Mouse (Mus musculus) Patski (cell line): Measurements from ENCODE around the gene Lig3. TPM values are rescaled to one million over a fixed set of nuclear protein-coding genes. Genes with fewer than 3 reads are reported as not detected.

Source experiments
- ATAC-seq: fragments of 100-300 bp; one replicate; pipeline ENCODE4 v1.8.0; 2021
- CTCF ChIA-PET: fragments of 350-600 bp; sonication (Branson Sonifier 250); formaldehyde crosslinking; loops from one replicate; lab custom pipeline; 2022; ENCODE audit warnings: inconsistent platforms; lab: Charles Lee
- POLR2A ChIA-PET: fragments of 350-600 bp; sonication (Branson Sonifier 250); formaldehyde crosslinking; loops from one replicate; lab custom pipeline; 2022; ENCODE audit warnings: antibody characterized with exemption, inconsistent platforms; lab: Charles Lee
- DNase-seq: peaks from one replicate; pipeline ENCODE4 v3.0.0-alpha.2; 2011; ENCODE audit warnings: low read depth, low spot score
- H3K27me3 ChIP-seq: fragments of 371-371 bp; one replicate; pipeline ENCODE4 v1.5.1; 2021
- CTCF ChIP-seq: fragments of 100-300 bp; IDR thresholded peaks from one replicate; pipeline ENCODE4 v1.5.1; 2021
- in situ Hi-C: fragments of 300-500 bp; cut with MboI; formaldehyde crosslinking; loops from 3 replicates; pipeline ENCODE4 v1.11.1; 2018; ENCODE audit warnings: low pct_unique_long_range_greater_than_20kb, mixed read lengths
- polyA plus RNA-seq: library from polyadenylated mRNA; unstranded; gene quantifications from one replicate; pipeline ENCODE4 v1.2.3, GENCODE M21; 2021

The Lig3 gene
- 29.5 TPM for polyA plus RNA-seq

GRCm38 (mm10) chr11:82780983-82781903 lies at the start of gene Lig3:
Gene Lig3 (plus strand): TSS chr11:82781108.
- peak; percentile 93 for ATAC-seq
- in situ Hi-C loops: no loop called here
- ChIA-PET POLR2A (interaction anchor here (0.9 to 1.3 kb wide), 2 partner anchors 17 to 91 kb away, joined by 3 read pairs; no protein-coding TSS in a partner anchor), CTCF (interaction anchor here (0.9 to 1.4 kb wide), 2 partner anchors 23 to 110 kb away, joined by 3 read pairs; no protein-coding TSS in a partner anchor)
- TF ChIP-seq CTCF: no peak
- peak; percentile 39 for DNase-seq
- no peaks in the 10 kb centered on the region for H3K27me3 ChIP-seq

GRCm38 (mm10) chr11:82734227-82734626 lies 46.7 kb upstream of the Lig3 start:
- peaks cover 47% of the 10 kb centered on the region for H3K27me3 ChIP-seq
- peak; percentile 38 for TF ChIP-seq CTCF
- CTCF ChIA-PET: interaction anchor here (2.1 kb wide), 1 partner anchor 11 kb away, joined by 5 read pairs; no protein-coding TSS in a partner anchor
- POLR2A ChIA-PET: interaction anchor here (0.6 kb wide), 1 partner anchor 162 kb away, joined by 3 read pairs; no protein-coding TSS in a partner anchor
- DNase-seq: no peak
- no peak for ATAC-seq
- in situ Hi-C loops: loop anchor here (25.0 kb wide), 1 partner anchor 453 kb away; the partner anchor contains the start of genes Slfn3 and Slfn4

GRCm38 (mm10) chr11:82739006-82739405 lies 41.9 kb upstream of the Lig3 start:
- H3K27me3 ChIP-seq: peaks cover 59% of the 10 kb centered on the region
- CTCF ChIA-PET: interaction anchor here (1.5 kb wide), 1 partner anchor 152 kb away, joined by 4 read pairs; the partner anchor contains the start of gene Rad51d
- ATAC-seq (no peak), DNase-seq (no peak)
- POLR2A ChIA-PET: no interaction called here
- peak; percentile 41 for TF ChIP-seq CTCF
- in situ Hi-C loops: loop anchor here (25.0 kb wide), 1 partner anchor 448 kb away; the partner anchor contains the start of genes Slfn3 and Slfn4

- DNase-seq (no peak), ATAC-seq (no peak)
- ChIA-PET POLR2A (no interaction called here), CTCF (interaction anchor here (0.7 to 1.5 kb wide), 3 partner anchors 16 to 122 kb away, joined by 3 read pairs; no protein-coding TSS in a partner anchor)
- in situ Hi-C loops: loop anchor here (25.0 kb wide), 1 partner anchor 441 kb away; the partner anchor contains the start of genes Slfn3 and Slfn4
- peaks cover 37% of the 10 kb centered on the region for H3K27me3 ChIP-seq
- TF ChIP-seq CTCF: peak; percentile 66
Observed at GRCm38 (mm10) chr11:82746138-82746537, 34.8 kb upstream of the Lig3 start.

- ChIA-PET CTCF (interaction anchor here (0.7 to 1.5 kb wide), 6 partner anchors 10 to 139 kb away, joined by 3 to 4 read pairs (median 3); no protein-coding TSS in a partner anchor), POLR2A (no interaction called here)
- no peak for TF ChIP-seq CTCF
- ATAC-seq: no peak
- peaks cover 29% of the 10 kb centered on the region for H3K27me3 ChIP-seq
- in situ Hi-C loops: loop anchor here (25.0 kb wide), 1 partner anchor 440 kb away; the partner anchor contains the start of genes Slfn3 and Slfn4
- no peak for DNase-seq
Observed at GRCm38 (mm10) chr11:82746857-82747366, 34.0 kb upstream of the Lig3 start.

- ChIA-PET CTCF (no interaction called here), POLR2A (interaction anchor here (0.5 kb wide), 1 partner anchor 234 kb away, joined by 3 read pairs; no protein-coding TSS in a partner anchor)
- H3K27me3 ChIP-seq: no peaks in the 10 kb centered on the region
- in situ Hi-C loops: loop anchor here (25.0 kb wide), 1 partner anchor 535 kb away; the partner anchor contains the start of genes Ap2b1 and Slfn14
- TF ChIP-seq CTCF: no peak
- ATAC-seq (no peak), DNase-seq (no peak)
Observed at GRCm38 (mm10) chr11:82752349-82753115, 28.4 kb upstream of the Lig3 start.

GRCm38 (mm10) chr11:82755919-82756318 lies 25.0 kb upstream of the Lig3 start:
- POLR2A ChIA-PET: no interaction called here
- CTCF ChIA-PET: no interaction called here
- no peak for TF ChIP-seq CTCF
- ATAC-seq: no peak
- no peak for DNase-seq
- in situ Hi-C loops: loop anchor here (25.0 kb wide), 1 partner anchor 531 kb away; the partner anchor contains the start of genes Ap2b1 and Slfn14
- H3K27me3 ChIP-seq: peaks cover 13% of the 10 kb centered on the region

- peaks cover 13% of the 10 kb centered on the region for H3K27me3 ChIP-seq
- no peak for DNase-seq
- ChIA-PET CTCF (interaction anchor here (1.0 kb wide), 1 partner anchor 16 kb away, joined by 3 read pairs; no protein-coding TSS in a partner anchor), POLR2A (no interaction called here)
- no peak for ATAC-seq
- in situ Hi-C loops: loop anchor here (25.0 kb wide), 1 partner anchor 525 kb away; the partner anchor contains the start of genes Ap2b1 and Slfn14
- TF ChIP-seq CTCF: peak; percentile 48
Observed at GRCm38 (mm10) chr11:82762286-82762829, 18.6 kb upstream of the Lig3 start.

- H3K27me3 ChIP-seq: peaks cover 13% of the 10 kb centered on the region
- POLR2A ChIA-PET: no interaction called here
- CTCF ChIA-PET: no interaction called here
- no peak for TF ChIP-seq CTCF
- in situ Hi-C loops: loop anchor here (25.0 kb wide), 1 partner anchor 524 kb away; the partner anchor contains the start of genes Ap2b1 and Slfn14
- no peak for DNase-seq
- no peak for ATAC-seq
Observed at GRCm38 (mm10) chr11:82763261-82763660, 17.6 kb upstream of the Lig3 start.
